Mouse (Mus musculus) neutrophil, adult 5-6 weeks (primary cell): ENCODE measurements around the gene Saysd1. TPM values are rescaled to one million over a fixed set of nuclear protein-coding genes. Genes with fewer than 3 reads are reported as not detected.
A peak's percentile ranks its signal among the peaks of the same experiment; 100 is the strongest.

Experiments used
- ATAC-seq: fragments of 151-379, 151-347 bp; 2 replicates; pipeline ENCODE4 v1.8.0; 2017; ENCODE audit warnings: mild to moderate bottlenecking, moderate TSS enrichment; ENCODE audit not compliant: insufficient number of reproducible peaks, poor library complexity, low FRiP score, severe bottlenecking; ENCODE audit errors: extremely low read depth
- total RNA-seq: library from RNA; stranded (forward); fragments of 200-1000 nt; gene quantifications from 2 replicates; pipeline ENCODE4 v1.2.3, GENCODE M21; 2017

Gene Saysd1
- total RNA-seq, result 1.7 and 3.8 TPM in 2 replicates

- no peak for ATAC-seq
Measured at GRCm38 (mm10) chr14:20138484-20139355, at the start of gene Saysd1. TSS of gene Saysd1 (minus strand) at chr14:20138534.

- ATAC-seq, result no peak
Measured at GRCm38 (mm10) chr14:20185426-20185825, 47.1 kb upstream of the Saysd1 start.

DNA sequence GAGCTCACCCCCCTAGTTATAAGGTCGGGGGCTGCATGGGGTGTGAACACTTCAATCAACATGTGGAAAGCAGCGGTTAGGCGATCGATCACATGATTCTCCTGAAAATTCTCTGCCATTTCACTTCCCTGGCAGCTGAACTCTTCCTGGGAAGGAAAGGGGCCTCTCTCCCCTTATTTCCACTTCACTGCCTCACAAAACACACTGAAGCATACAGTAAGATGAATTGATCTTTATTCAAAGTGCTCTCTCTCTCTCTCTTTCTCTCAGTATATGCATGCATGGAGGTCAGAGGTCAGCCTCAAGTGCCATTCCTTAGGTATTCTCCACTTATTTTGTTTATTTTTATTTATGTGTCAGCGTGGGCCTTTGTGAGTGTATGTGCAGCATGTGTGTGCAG lies 45.4 kb upstream of the Saysd1 start:
- no peak for ATAC-seq

GRCm38 (mm10) chr14:20182596-20182995 lies 44.3 kb upstream of the Saysd1 start:
- no peak for ATAC-seq

DNA sequence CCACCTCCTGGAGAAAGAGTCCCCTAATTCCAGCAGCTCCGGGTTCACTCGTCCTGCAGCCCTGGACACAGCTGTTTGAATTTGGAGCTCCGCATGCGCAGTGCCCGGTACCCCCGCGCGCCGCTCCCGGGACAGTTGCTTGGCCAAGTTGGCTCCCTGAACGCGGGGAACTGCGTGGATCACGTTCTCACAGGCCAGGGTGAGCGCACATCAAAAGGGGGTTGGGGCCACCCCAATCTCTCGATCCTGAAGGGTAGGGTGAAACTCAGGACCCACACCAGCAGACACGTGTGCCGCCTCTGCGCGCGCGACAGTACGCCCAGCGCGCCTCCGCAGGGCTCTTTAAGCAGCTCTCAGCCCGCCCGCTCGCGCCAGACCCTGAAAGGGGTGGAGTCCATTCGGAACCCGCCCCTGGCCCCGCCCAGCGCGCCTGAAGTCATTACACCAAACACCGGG lies 43.2 kb upstream of the Saysd1 start, which contains the start of gene Kcnk5:
Gene Kcnk5 (minus strand): TSS at position 344 of the 456 bp plus-strand sequence.
- ATAC-seq, result peak; percentile 78

DNA sequence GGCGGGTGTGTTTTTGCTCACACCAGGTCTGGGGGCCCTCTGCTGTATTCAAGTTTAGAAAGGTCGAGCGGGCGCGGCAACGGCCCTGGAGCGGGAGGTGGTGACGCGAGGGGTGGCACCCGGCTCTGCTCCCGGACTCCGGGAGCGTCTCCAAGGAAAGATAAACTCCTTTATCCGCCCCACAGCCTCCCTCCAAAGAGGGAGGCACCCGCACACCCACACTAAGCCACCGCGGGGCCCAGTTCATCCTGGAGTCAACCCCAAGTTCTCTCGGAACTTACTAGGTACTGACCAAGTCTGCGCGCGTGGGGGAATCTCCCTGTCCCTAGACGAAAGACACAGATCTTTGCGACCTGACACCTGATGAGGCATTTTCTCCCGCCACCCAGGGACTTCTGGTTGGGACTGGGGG lies 42.4 kb upstream of the Saysd1 start:
- ATAC-seq, result no peak

DNA sequence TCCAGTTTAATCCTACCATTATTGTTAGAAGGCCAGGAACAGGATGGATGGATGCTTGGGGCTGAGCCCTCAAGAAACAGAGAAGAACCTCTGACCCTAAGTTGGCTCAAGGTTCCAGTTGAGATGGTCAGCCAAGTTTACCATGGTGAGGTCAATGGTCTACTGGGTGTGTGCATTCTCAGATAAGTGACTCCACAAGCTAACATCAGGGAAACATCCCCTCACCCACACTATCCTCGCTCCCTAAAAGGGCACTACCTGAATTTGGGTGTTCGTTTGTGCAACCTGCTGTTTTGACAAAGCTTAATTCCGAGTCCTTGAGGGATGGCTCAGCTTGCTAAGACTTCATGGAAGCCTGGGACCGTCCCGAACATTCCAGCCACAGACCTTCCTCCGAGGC lies 42.0 kb upstream of the Saysd1 start:
- no peak for ATAC-seq

DNA sequence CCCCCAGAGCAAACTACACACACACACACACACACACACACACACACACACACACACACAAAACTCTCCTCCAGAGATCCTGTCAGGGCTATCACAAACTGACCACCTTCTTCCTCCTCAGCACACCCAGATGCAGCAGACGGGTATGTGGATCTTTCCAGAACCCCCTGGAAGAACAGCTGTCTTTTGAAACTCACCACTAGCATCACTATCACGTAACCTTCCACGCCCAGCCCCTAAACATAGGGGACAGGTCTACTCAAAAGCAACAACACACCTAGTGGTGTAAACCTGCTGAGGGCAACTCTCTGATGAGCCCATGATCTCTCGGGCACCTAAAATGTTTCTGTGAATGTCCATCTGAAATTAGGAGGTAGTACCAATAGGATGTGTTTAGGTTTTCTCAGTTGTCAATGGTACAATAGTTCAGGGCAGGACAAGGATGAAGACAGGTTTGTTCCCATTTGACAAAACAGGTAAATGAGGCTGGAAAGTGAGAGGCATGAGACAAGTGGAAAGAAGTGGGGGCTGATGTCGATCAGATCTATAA lies 41.5 kb upstream of the Saysd1 start:
- ATAC-seq, result no peak

- no peak for ATAC-seq
Measured at GRCm38 (mm10) chr14:20179080-20179479, 40.7 kb upstream of the Saysd1 start.

GRCm38 (mm10) chr14:20178593-20178992 lies 40.3 kb upstream of the Saysd1 start:
- ATAC-seq, result no peak

DNA sequence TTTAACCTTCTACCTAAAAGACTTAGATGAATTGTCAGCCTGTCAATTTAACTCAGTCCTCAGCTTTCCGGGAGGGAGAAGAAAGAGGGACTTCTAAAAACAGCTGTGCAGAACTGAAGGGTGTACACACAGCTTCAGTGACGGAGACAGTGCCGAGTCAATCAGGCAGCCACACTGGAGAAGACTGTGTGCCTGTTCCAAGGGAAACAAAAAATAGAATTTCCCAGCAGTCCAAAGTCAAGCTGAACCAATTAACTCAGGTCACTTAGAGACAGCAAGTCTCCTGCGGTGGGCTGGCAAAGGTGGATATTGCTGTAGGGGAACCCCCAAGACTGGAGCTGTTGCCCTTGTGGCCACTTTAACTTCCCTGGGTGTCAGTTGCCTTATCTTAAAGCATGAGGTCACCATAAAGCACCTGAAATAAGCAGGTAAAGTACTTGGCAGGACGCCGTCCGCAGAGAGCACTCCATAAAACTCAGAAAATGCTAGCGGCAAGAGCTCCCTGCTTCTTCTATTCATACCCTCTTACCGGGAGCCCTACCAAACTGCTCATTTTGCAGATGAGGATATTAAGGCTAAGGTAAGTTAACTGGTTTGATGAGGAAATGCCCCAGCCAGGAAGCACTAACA lies 39.3 kb upstream of the Saysd1 start:
- ATAC-seq, result no peak

DNA sequence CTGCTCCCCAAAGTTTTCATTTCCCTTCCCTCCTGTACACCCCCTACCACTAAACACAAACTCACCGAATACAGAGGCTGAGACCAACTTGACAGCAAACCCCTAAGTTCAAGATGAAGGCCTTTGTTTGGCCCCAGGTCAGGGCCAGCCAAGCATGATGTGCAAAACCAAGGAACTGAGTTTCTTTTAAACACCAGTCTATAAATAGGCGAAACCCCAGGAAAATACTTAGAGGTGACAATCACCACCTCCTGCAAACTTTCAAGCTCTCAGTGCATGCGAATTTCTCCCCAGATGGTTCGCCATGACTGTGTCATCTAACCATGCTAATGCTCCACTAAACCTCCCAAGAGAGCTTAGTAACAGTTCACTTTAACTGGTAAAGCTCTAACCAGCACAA lies 37.4 kb upstream of the Saysd1 start:
- no peak for ATAC-seq

- no peak for ATAC-seq
Measured at GRCm38 (mm10) chr14:20175114-20175513, 36.8 kb upstream of the Saysd1 start.

DNA sequence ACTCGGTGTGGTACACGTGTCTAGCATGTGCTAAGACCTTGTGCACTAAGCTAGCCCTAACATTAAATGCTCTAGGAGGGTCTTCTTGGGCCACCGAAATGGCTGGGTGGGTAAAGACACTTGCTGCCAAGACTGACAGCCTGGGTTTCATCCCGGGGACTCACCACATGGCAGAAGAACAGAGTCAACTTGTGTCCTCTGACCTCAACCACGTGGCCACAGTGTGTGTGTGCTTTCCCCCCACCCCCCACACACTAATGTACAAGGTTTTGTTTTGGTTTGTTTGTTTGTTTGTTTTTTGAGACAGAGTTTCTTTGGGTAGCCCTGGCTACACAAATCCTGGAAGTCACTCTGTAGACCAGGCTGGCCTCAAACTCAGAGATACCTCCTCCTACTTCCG lies 36.4 kb upstream of the Saysd1 start:
- ATAC-seq, result no peak

DNA sequence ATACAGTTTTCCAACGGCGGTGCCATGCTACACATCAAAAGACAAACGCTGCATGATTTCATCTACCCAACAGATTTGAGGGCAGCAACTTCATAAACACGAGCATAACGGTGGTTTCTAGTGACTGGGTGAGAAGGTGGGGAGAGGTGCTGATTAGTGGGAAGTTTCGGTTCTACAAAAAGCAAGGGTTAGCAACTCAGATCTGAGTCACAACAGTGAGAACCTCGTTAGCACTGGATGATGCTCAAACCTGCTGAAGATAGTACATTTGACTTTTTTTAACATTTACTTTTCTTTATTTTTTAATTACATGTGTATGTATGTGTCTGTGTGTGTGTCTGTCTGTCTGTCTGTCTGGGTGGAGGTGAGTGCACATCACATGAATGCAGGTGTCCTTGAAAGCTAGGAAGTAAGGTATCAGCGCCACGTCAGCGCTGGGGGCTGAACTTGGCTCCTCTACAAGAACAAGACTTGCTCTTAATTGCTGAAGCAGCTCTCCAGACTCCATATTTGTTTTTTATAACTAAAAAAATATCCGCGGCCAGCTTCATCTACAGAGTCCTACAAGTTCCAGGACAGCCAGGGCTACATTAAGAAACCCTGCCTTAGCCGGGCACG lies 35.6 kb upstream of the Saysd1 start:
- ATAC-seq, result peak; percentile 67; the same call in 1 of the 2 replicates

GRCm38 (mm10) chr14:20172924-20173323 lies 34.6 kb upstream of the Saysd1 start:
- no peak for ATAC-seq

- no peak for ATAC-seq
Measured at GRCm38 (mm10) chr14:20172509-20172908, 34.2 kb upstream of the Saysd1 start.

DNA sequence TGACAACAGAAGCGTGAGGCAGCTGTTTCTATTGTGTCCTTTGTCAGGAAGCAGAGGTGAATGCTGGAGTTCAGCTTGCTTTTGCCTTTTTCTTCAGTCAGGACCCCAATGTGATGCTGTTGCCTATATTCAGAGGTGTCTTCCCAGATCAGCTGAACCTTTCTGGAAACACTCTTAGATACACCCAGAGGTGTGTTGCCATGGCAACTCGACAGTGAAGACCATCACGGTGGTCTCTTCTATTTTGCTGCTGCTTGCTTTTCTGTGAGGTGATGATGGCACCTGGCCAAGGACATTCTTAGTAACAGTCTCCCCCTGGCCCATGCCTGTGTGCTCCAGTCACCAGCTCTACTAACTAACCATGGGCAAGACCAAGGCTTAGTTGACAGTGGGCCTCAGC lies 33.5 kb upstream of the Saysd1 start:
- no peak for ATAC-seq

- ATAC-seq, result no peak
Measured at GRCm38 (mm10) chr14:20169251-20169650, 30.9 kb upstream of the Saysd1 start.
